In the genomic region with DNA sequence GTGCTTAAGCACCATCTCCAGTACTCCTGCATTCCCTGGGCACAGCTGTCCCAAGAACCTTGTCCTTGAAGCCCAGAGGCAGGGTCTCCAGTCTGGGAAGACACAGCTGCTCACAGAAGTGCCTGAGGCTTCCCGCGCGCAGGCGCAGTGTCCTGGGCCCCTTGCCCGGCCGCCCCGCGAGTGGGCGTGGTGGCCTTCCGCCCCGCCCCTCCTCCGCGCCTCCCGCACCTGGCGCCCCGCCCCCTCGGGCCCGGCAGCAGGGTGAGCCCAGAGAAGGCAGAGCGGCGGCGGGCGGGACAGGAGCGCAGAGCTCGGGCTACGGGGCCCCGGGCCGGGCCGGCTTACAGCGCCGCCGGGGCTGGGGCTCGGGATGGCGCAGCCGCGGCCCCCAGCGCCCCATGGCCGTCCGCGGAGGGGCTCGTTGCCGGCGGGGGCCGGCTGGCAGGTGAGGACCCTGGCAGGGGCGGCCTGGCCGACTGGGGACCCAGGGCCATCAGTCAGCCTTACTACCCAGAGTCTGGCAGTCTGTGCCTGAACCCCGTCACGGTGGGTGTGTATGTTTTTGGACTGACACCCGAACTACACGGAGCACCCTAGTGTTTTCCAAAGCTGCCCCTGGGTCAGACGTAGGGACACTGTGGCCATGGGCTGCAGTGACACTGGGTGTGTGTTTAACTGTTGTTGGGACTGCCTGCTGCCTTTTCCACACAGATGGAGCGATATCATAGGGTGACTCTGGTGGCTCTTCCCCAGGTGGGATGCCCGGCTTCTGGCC, we compare ENCODE assay signal across 8 mouse cellular contexts. TPM values are rescaled to one million over a fixed set of nuclear protein-coding genes. Genes with fewer than 3 reads are reported as not detected.
DNase-seq lines count a peak whose midpoint lies in the region; ATAC-seq and TF ChIP-seq lines count a peak whose summit lies in the region.

No protein-coding gene starts in this region.

- no peak overlapping the region for H3K27ac ChIP-seq in embryonic facial prominence, embryonic 11.5 days (replicated peaks; ENCODE audit: low read depth, low read length)
- H3K27ac ChIP-seq in heart, embryonic 11.5 days (ENCODE audit: low read depth, low read length): no peak overlapping the region
- H3K27ac ChIP-seq in liver, postnatal 0 days (ENCODE audit: low read depth): 0 out of 2 replicates have a peak overlapping the region, but pooled peaks have one; percentile 44
- H3K27ac ChIP-seq in neural tube, embryonic 15.5 days (replicated peaks): 0 out of 2 replicates have a peak overlapping the region, but pooled peaks have one; percentile 30

- TF ChIP-seq CTCF in liver, postnatal 0 days (IDR thresholded peaks at IDR 0.05; ENCODE audit: low read depth): no peak

- no peaks in the 10 kb centered on the region for H3K27me3 ChIP-seq in embryonic facial prominence, embryonic 11.5 days (ENCODE audit: control insufficient read depth, insufficient read depth, low read length)
- H3K27me3 ChIP-seq in heart, embryonic 11.5 days (ENCODE audit: control insufficient read depth, insufficient read depth, low read length): peaks cover 52% of the 10 kb centered on the region
- H3K27me3 ChIP-seq in liver, postnatal 0 days (ENCODE audit: insufficient read depth, low read length): peaks cover 4% of the 10 kb centered on the region; the same call in 1 of the 2 replicates
- H3K27me3 ChIP-seq in neural tube, embryonic 15.5 days (replicated peaks): no peaks in the 10 kb centered on the region

- WGBS in embryonic facial prominence, embryonic 11.5 days: 4% methylated on average over 50 of the region's 52 CpGs
- WGBS in heart, embryonic 11.5 days (ENCODE audit: insufficient replicate concordance): 3% methylated on average over 45 of the region's 52 CpGs
- WGBS in liver, postnatal 0 days (ENCODE audit: insufficient replicate concordance): 2% methylated on average over 42 of the region's 52 CpGs
- WGBS in neural tube, embryonic 15.5 days: 3% methylated on average over 43 of the region's 52 CpGs

- no peaks in the 10 kb centered on the region for H3K36me3 ChIP-seq in embryonic facial prominence, embryonic 11.5 days (replicated peaks; ENCODE audit: control insufficient read depth, insufficient read depth, low read depth, low read length)
- H3K36me3 ChIP-seq in heart, embryonic 11.5 days (ENCODE audit: control insufficient read depth, insufficient read depth, low read length): no peaks in the 10 kb centered on the region
- H3K36me3 ChIP-seq in liver, postnatal 0 days (replicated peaks; ENCODE audit: insufficient read depth, low read length): no peaks in the 10 kb centered on the region
- 0 out of 2 replicates have a peak, but pooled peaks cover 5% of the 10 kb centered on the region for H3K36me3 ChIP-seq in neural tube, embryonic 15.5 days

- H3K4me3 ChIP-seq in embryonic facial prominence, embryonic 11.5 days (ENCODE audit: low read depth, low read length): peak overlapping the region; percentile 53
- peak overlapping the region; percentile 58 for H3K4me3 ChIP-seq in heart, embryonic 11.5 days (ENCODE audit: low read depth, low read length)
- peak overlapping the region; percentile 53 for H3K4me3 ChIP-seq in liver, postnatal 0 days (ENCODE audit: low read depth, low read length)
- H3K4me3 ChIP-seq in neural tube, embryonic 15.5 days (replicated peaks): peak overlapping the region; percentile 56

- H3K4me1 ChIP-seq in embryonic facial prominence, embryonic 11.5 days (ENCODE audit: control insufficient read depth, insufficient read depth, low read length): peaks cover 3% of the 10 kb centered on the region; the same call in 1 of the 2 replicates
- H3K4me1 ChIP-seq in heart, embryonic 11.5 days (ENCODE audit: control insufficient read depth, insufficient read depth, low read length): peaks cover 11% of the 10 kb centered on the region
- H3K4me1 ChIP-seq in liver, postnatal 0 days (ENCODE audit: insufficient read depth): peaks cover 11% of the 10 kb centered on the region
- H3K4me1 ChIP-seq in neural tube, embryonic 15.5 days: peaks cover 41% of the 10 kb centered on the region

- H3K4me2 ChIP-seq in embryonic facial prominence, embryonic 11.5 days (ENCODE audit: low read depth, low read length): peak overlapping the region; percentile 96
- H3K4me2 ChIP-seq in heart, embryonic 11.5 days: peak overlapping the region; percentile 89
- H3K4me2 ChIP-seq in liver, postnatal 0 days (ENCODE audit: low read depth, low read length): peak overlapping the region; percentile 89
- H3K4me2 ChIP-seq in neural tube, embryonic 15.5 days: peak overlapping the region; percentile 91

- TF ChIP-seq EP300 in liver, postnatal 0 days (IDR thresholded peaks at IDR 0.05; ENCODE audit: low read depth): no peak

- peak; percentile 81 for ATAC-seq in embryonic facial prominence, embryonic 11.5 days (replicated peaks; ENCODE audit: insufficient number of reproducible peaks, low FRiP score, low TSS enrichment, low read depth)
- ATAC-seq in heart, embryonic 11.5 days (replicated peaks; ENCODE audit: insufficient number of reproducible peaks, low FRiP score, low TSS enrichment): peak; percentile 84
- ATAC-seq in liver, postnatal 0 days: peak; percentile 87
- peak; percentile 78 for ATAC-seq in neural tube, embryonic 15.5 days (ENCODE audit: low FRiP score)

- H3K9ac ChIP-seq in embryonic facial prominence, embryonic 11.5 days (replicated peaks; ENCODE audit: low read length): peak overlapping the region; percentile 76
- H3K9ac ChIP-seq in heart, embryonic 11.5 days (ENCODE audit: low read depth, low read length): peak overlapping the region; percentile 61
- peak overlapping the region; percentile 70 for H3K9ac ChIP-seq in liver, postnatal 0 days (replicated peaks)
- H3K9ac ChIP-seq in neural tube, embryonic 15.5 days (replicated peaks): peak overlapping the region; percentile 73

- DNase-seq in 3T3-L1 (ENCODE audit: low read depth, low spot score) (peak; percentile 76), ZHBTc4 (ENCODE audit: low read depth, low spot score) (peak; percentile 94)
- DNase-seq in embryonic facial prominence, embryonic 11.5 days (ENCODE audit: low spot score): peak; percentile 95
- DNase-seq in kidney, adult 8-10 months: peak; percentile 81 to 91
- DNase-seq in liver, postnatal 0 days: peak; percentile 91
- DNase-seq in thymus, postnatal 0 days (ENCODE audit: low spot score): peak; percentile 90

- no peaks in the 10 kb centered on the region for H3K9me3 ChIP-seq in embryonic facial prominence, embryonic 11.5 days (replicated peaks; ENCODE audit: control insufficient read depth, low read length)
- H3K9me3 ChIP-seq in heart, embryonic 11.5 days (replicated peaks; ENCODE audit: control insufficient read depth, low read length): no peaks in the 10 kb centered on the region
- H3K9me3 ChIP-seq in liver, postnatal 0 days (ENCODE audit: low read length): no peaks in the 10 kb centered on the region
- no peaks in the 10 kb centered on the region for H3K9me3 ChIP-seq in neural tube, embryonic 15.5 days (replicated peaks)

RNA-seq across cellular contexts. Expression of a gene that starts 42.9 kb away (rescaled TPM):
- 5.7 and 6.9 TPM in 2 replicates for polyA plus RNA-seq in embryonic facial prominence, embryonic 11.5 days (2014; fragmentation: Nextera tagmentation; extraction: Ambion mirVana)
- polyA plus RNA-seq in heart, embryonic 11.5 days (2014; fragmentation: Nextera tagmentation; extraction: Ambion mirVana): 3.3 and 5.1 TPM in 2 replicates
- polyA plus RNA-seq in liver, postnatal 0 days (2015; fragmentation: Nextera tagmentation; extraction: Ambion mirVana): 12.8 and 15.6 TPM in 2 replicates
- polyA plus RNA-seq in neural tube, embryonic 15.5 days (2015; fragmentation: Nextera tagmentation; extraction: Ambion mirVana): 88.5 and 106 TPM in 2 replicates
- polyA plus RNA-seq in thymus, postnatal 0 days (2015; fragmentation: Nextera tagmentation; extraction: Ambion mirVana): 5.5 TPM in 2 replicates

Comparison
In these comparisons a context has a peak if more than half of its experiments do, and no peak if none do; other contexts are left out.
1. H3K27ac ChIP-seq: peak in liver, postnatal 0 days (single experiment) and neural tube, embryonic 15.5 days (single experiment); none in embryonic facial prominence, embryonic 11.5 days (single experiment) and heart, embryonic 11.5 days (single experiment).
2. Peak in every context shown above with its lines, with median percentiles within 50 percentile points of each other: DNase-seq, ATAC-seq, H3K4me2 ChIP-seq, H3K4me3 ChIP-seq and H3K9ac ChIP-seq.